In the genomic region with DNA sequence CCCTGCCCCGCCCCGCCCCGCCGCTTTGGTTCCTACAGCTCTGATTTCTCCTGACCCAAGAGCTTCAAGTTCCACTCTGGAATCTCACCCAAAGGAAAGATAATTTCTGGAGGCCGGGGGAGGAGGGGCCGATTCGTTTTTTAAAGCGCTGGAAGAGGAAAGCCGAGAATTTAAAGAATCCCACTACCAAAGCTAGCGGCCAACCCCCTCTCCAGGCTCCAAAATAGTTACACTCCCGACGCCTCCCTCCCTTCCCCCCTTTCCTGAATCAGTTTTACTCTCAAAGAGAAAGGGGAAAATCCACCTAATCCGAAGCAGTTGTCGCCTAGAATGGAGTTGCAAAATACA, we compare ENCODE assay signal across 8 mouse cellular contexts. TPM values are rescaled to one million over a fixed set of nuclear protein-coding genes. Genes with fewer than 3 reads are reported as not detected.
DNase-seq lines count a peak whose midpoint lies in the region; ATAC-seq and TF ChIP-seq lines count a peak whose summit lies in the region.

A gene (minus strand): TSS at position 213 of the 348 bp plus-strand sequence.

- peak within 1 kb of the TSS; percentile 71 for H3K4me2 ChIP-seq in liver, embryonic 15.5 days

- H3K9ac ChIP-seq in liver, embryonic 15.5 days: peak within 1 kb of the TSS; percentile 30; the same call in 1 of the 2 replicates

- no peaks in the 10 kb centered on the region for H3K9me3 ChIP-seq in liver, embryonic 15.5 days (replicated peaks)

- TF ChIP-seq CTCF in testis, adult 2 months (IDR thresholded peaks at IDR 0.05; ENCODE audit: control insufficient read depth, insufficient read depth, insufficient replicate concordance, low read depth, low read length): no peak

- peak within 1 kb of the TSS; percentile 49; the same call in 1 of the 2 replicates for H3K27ac ChIP-seq in testis, adult 2 months (ENCODE audit: control insufficient read depth, insufficient read depth, low read depth, low read length)
- H3K27ac ChIP-seq in liver, embryonic 15.5 days (replicated peaks): peak within 1 kb of the TSS; percentile 51

- peak; percentile 58; the same call in 1 of the 2 replicates for ATAC-seq in liver, embryonic 15.5 days (ENCODE audit: insufficient read depth)

- peak within 1 kb of the TSS; percentile 77 for H3K4me3 ChIP-seq in testis, adult 2 months (ENCODE audit: control insufficient read depth, low read depth, low read length)
- H3K4me3 ChIP-seq in liver, embryonic 15.5 days (replicated peaks): peak within 1 kb of the TSS; percentile 59

- peaks cover 4% of the 10 kb centered on the region for H3K4me1 ChIP-seq in testis, adult 2 months (ENCODE audit: control insufficient read depth, insufficient read depth, low read length)
- H3K4me1 ChIP-seq in liver, embryonic 15.5 days (replicated peaks): peaks cover 9% of the 10 kb centered on the region; the same call in 1 of the 2 replicates

- 1% methylated on average over 14 of the region's 14 CpGs for WGBS in liver, embryonic 15.5 days (ENCODE audit: insufficient replicate concordance)

- H3K27me3 ChIP-seq in testis, adult 2 months (ENCODE audit: control insufficient read depth, insufficient read depth, low read length): no peaks in the 10 kb centered on the region; the same call in 1 of the 2 replicates
- peaks cover 46% of the 10 kb centered on the region for H3K27me3 ChIP-seq in liver, embryonic 15.5 days

- H3K36me3 ChIP-seq in testis, adult 2 months (ENCODE audit: control insufficient read depth, insufficient read depth, low read length): no peaks in the 10 kb centered on the region
- H3K36me3 ChIP-seq in liver, embryonic 15.5 days (replicated peaks): no peaks in the 10 kb centered on the region

- DNase-seq in gastrocnemius, postnatal 10 days: no peak
- no peak for DNase-seq in gastrocnemius, postnatal 25 days
- no peak for DNase-seq in testis, postnatal 14 days (ENCODE audit: low spot score)
- DNase-seq in gonadal fat pad, adult 2 months (ENCODE audit: low read depth): no peak
- DNase-seq in right cerebral cortex, postnatal 10 days (ENCODE audit: low spot score in 2 of 2): peak; percentile 47
- no peak for DNase-seq in cerebellum, postnatal 36 days

- no peak for TF ChIP-seq POLR2A in testis, adult 2 months (IDR thresholded peaks at IDR 0.05; ENCODE audit: control insufficient read depth, low read depth, low read length)

RNA-seq across cellular contexts. Expression of the gene that starts here (rescaled TPM):
- total RNA-seq in gastrocnemius, postnatal 10 days (2021): 10 to 100 TPM; 12.6 to 16.7 TPM
- total RNA-seq in gastrocnemius, postnatal 25 days (2021): 1 to 10 TPM; 5.2 to 5.4 TPM
- polyA plus RNA-seq in testis, adult 2 months (2012; rRNA removed): 0.76 and 0.99 TPM in 2 replicates
- polyA plus RNA-seq in gonadal fat pad, adult 2 months (2012; rRNA removed): 15.6 and 23.2 TPM in 2 replicates
- polyA plus RNA-seq in liver, embryonic 15.5 days (2015; fragmentation: Nextera tagmentation; extraction: Ambion mirVana): 6.1 and 6.6 TPM in 2 replicates

Comparison
In these comparisons a context has a peak if more than half of its experiments do, and no peak if none do; other contexts are left out.
1. DNase-seq: peak in right cerebral cortex, postnatal 10 days (2 of 2); none in gastrocnemius, postnatal 10 days (single experiment), gastrocnemius, postnatal 25 days (single experiment), testis, postnatal 14 days (single experiment), gonadal fat pad, adult 2 months (single experiment) and cerebellum, postnatal 36 days (0 of 2).